Mouse (Mus musculus): ENCODE measurements around the gene Cpm.

DNA sequence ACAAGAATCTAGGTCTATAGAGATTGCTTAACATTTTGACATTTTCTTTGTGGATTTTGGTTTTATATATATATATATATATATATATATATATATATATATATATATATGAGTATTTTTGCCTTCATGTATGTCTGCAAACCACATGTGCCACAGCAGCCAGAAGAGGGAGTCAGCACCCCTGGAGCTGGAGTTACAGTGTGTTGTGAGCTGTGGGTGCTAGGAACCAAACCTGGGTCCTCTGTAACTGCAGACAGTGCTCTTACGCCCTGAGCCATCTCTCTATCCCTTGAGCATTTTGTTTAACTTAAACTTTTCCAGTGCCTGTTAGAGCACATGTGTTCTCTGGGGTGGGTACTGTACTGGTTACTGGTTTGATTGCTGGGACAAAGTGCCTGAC lies 44.6 kb downstream of the Cpm start:
- no peak for TF ChIP-seq POLR2A (IDR thresholded peaks at IDR 0.05; ENCODE audit: extremely low read depth, insufficient read depth, low read length)
- no peak for TF ChIP-seq CTCF (IDR thresholded peaks at IDR 0.05; ENCODE audit: extremely low read depth, insufficient read depth, low read length)
